Mouse (Mus musculus): ENCODE data around the gene Slco4c1. TPM values are rescaled to one million over a fixed set of nuclear protein-coding genes. Genes with fewer than 3 reads are reported as not detected.

Slco4c1 gene
- polyA plus RNA-seq, 1 experiment: 8.7 TPM

GRCm38 (mm10) chr1:96789268-96789667 lies 82.7 kb downstream of the Slco4c1 start:
- no peak for DNase-seq
- Histone ChIP-seq H3K4me3 (replicated peaks; ENCODE audit: extremely low read depth, low read depth, low read length) (no peak overlapping the region), H3K4me1 (ENCODE audit: control insufficient read depth, insufficient read depth, low read length) (no peaks in the 10 kb centered on the region)
- TF ChIP-seq CTCF (IDR thresholded peaks at IDR 0.05; ENCODE audit: insufficient read depth, low read length) (no peak), POLR2A (IDR thresholded peaks at IDR 0.05; ENCODE audit: borderline replicate concordance, extremely low read depth, low read depth, low read length) (no peak)
- 82% methylated on average over 1 of the region's 1 CpGs for WGBS

GRCm38 (mm10) chr1:96774174-96774573 lies 97.8 kb downstream of the Slco4c1 start:
- no peak for DNase-seq
- WGBS: 91% methylated on average over 4 of the region's 4 CpGs
- Histone ChIP-seq H3K4me3 (replicated peaks; ENCODE audit: extremely low read depth, low read depth, low read length) (no peak overlapping the region), H3K4me1 (ENCODE audit: control insufficient read depth, insufficient read depth, low read length) (no peaks in the 10 kb centered on the region)
- no peak for TF ChIP-seq POLR2A (IDR thresholded peaks at IDR 0.05; ENCODE audit: borderline replicate concordance, extremely low read depth, low read depth, low read length)
- no peak for TF ChIP-seq CTCF (IDR thresholded peaks at IDR 0.05; ENCODE audit: insufficient read depth, low read length)

- no peak for TF ChIP-seq CTCF (IDR thresholded peaks at IDR 0.05; ENCODE audit: insufficient read depth, low read length)
- TF ChIP-seq POLR2A (IDR thresholded peaks at IDR 0.05; ENCODE audit: borderline replicate concordance, extremely low read depth, low read depth, low read length): no peak
- no peak for DNase-seq
- WGBS: 87% methylated on average over 5 of the region's 5 CpGs
- Histone ChIP-seq H3K4me1 (ENCODE audit: control insufficient read depth, insufficient read depth, low read length) (no peaks in the 10 kb centered on the region), H3K4me3 (replicated peaks; ENCODE audit: extremely low read depth, low read depth, low read length) (no peak overlapping the region)
These were observed 98.3 kb downstream of the Slco4c1 start for GRCm38 (mm10) chr1:96773712-96774111.

- DNase-seq: no peak
- WGBS: 75% methylated on average over 1 of the region's 1 CpGs
- no peak overlapping the region for H3K4me3 ChIP-seq (replicated peaks; ENCODE audit: extremely low read depth, low read depth, low read length)
- no peaks in the 10 kb centered on the region for H3K4me1 ChIP-seq (ENCODE audit: control insufficient read depth, insufficient read depth, low read length)
- no peak for TF ChIP-seq CTCF (IDR thresholded peaks at IDR 0.05; ENCODE audit: insufficient read depth, low read length)
- TF ChIP-seq POLR2A (IDR thresholded peaks at IDR 0.05; ENCODE audit: borderline replicate concordance, extremely low read depth, low read depth, low read length): no peak
These were observed 101.7 kb downstream of the Slco4c1 start for GRCm38 (mm10) chr1:96770283-96770682.

GRCm38 (mm10) chr1:96768264-96768663 lies 103.7 kb downstream of the Slco4c1 start:
- no peak overlapping the region for H3K4me3 ChIP-seq (replicated peaks; ENCODE audit: extremely low read depth, low read depth, low read length)
- DNase-seq: no peak
- 8% methylated on average over 4 of the region's 4 CpGs for WGBS
- H3K4me1 ChIP-seq (ENCODE audit: control insufficient read depth, insufficient read depth, low read length): no peaks in the 10 kb centered on the region
- TF ChIP-seq POLR2A (IDR thresholded peaks at IDR 0.05; ENCODE audit: borderline replicate concordance, extremely low read depth, low read depth, low read length) (no peak), CTCF (IDR thresholded peaks at IDR 0.05; ENCODE audit: insufficient read depth, low read length) (no peak)

GRCm38 (mm10) chr1:96766535-96766934 lies 105.4 kb downstream of the Slco4c1 start:
- TF ChIP-seq POLR2A (IDR thresholded peaks at IDR 0.05; ENCODE audit: borderline replicate concordance, extremely low read depth, low read depth, low read length): no peak
- TF ChIP-seq CTCF (IDR thresholded peaks at IDR 0.05; ENCODE audit: insufficient read depth, low read length): no peak
- H3K4me1 ChIP-seq (ENCODE audit: control insufficient read depth, insufficient read depth, low read length): no peaks in the 10 kb centered on the region
- WGBS: 9% methylated on average over 1 of the region's 1 CpGs
- H3K4me3 ChIP-seq (replicated peaks; ENCODE audit: extremely low read depth, low read depth, low read length): no peak overlapping the region
- DNase-seq: no peak
